Mouse (Mus musculus) testis, adult 2 months (tissue): ENCODE measurements around the gene Akap9.

Source experiments
- CTCF ChIP-seq: fragments of 200-500 bp; IDR thresholded peaks from 2 replicates; pipeline ENCODE4 v1.5.1; 2012; ENCODE audit warnings: low read depth, mild to moderate bottlenecking, inconsistent platforms, low read length, moderate library complexity; ENCODE audit not compliant: control insufficient read depth, insufficient read depth, insufficient replicate concordance
- POLR2A ChIP-seq: fragments of 200-500 bp; IDR thresholded peaks from 2 replicates; pipeline ENCODE4 v1.6.1; 2012; ENCODE audit warnings: low read depth, mild to moderate bottlenecking, inconsistent platforms, low read length, moderate library complexity; ENCODE audit not compliant: control insufficient read depth

- TF ChIP-seq CTCF = no peak
- no peak for TF ChIP-seq POLR2A
Observed at GRCm38 (mm10) chr5:3969114-3969513, 41.3 kb downstream of the Akap9 start.
